Mouse (Mus musculus) layer of hippocampus, postnatal 36 days (tissue): ENCODE data around the gene Araf. TPM values are rescaled to one million over a fixed set of nuclear protein-coding genes. Genes with fewer than 3 reads are reported as not detected.

Experiments
- DNase-seq, 2 experiments: peaks; one replicate each; pipeline ENCODE4 v3.0.0; 2022
- microRNA-seq, 2 experiments: library from miRNA; unstranded; fragments of <30 nt; microRNA quantifications; one replicate each; pipeline ENCODE4 v1.2.0; 2021
- total RNA-seq, 2 experiments: library from RNA; stranded (reverse); gene quantifications; 2 replicates each; pipeline ENCODE4 v1.2.3; 2021

Araf gene
- total RNA-seq, 2 experiments from 2014 or later, result 186 to 190 TPM

- no peak for DNase-seq
Observed at GRCm38 (mm10) chrX:20853794-20854193, 56.2 kb downstream of the Araf start.

- no peak for DNase-seq
Observed at GRCm38 (mm10) chrX:20861453-20862104, 64.0 kb downstream of the Araf start.

- DNase-seq, result no peak
Observed at GRCm38 (mm10) chrX:20862105-20863065, 64.8 kb downstream of the Araf start.

- DNase-seq, result no peak
Observed at GRCm38 (mm10) chrX:20863161-20864101, 65.8 kb downstream of the Araf start.

- no peak for DNase-seq
Observed at GRCm38 (mm10) chrX:20868091-20868490, 70.5 kb downstream of the Araf start.

- DNase-seq, result no peak
Observed at GRCm38 (mm10) chrX:20869203-20869602, 71.6 kb downstream of the Araf start.

GRCm38 (mm10) chrX:20869962-20870513 lies 72.4 kb downstream of the Araf start, which contains the start of gene Timp1:
Gene Timp1, plus strand, starts transcription at chrX:20870166.
- DNase-seq, result no peak

GRCm38 (mm10) chrX:20872928-20873500 lies 75.4 kb downstream of the Araf start:
- no peak for DNase-seq

GRCm38 (mm10) chrX:20875241-20875640 lies 77.6 kb downstream of the Araf start:
- no peak for DNase-seq

GRCm38 (mm10) chrX:20910074-20910473 lies 112.5 kb downstream of the Araf start:
- no peak for DNase-seq

Small RNA genes lying within 50 kb of the gene (microRNA-seq; reads per million reads assigned to microRNA genes)
- gene Gm24824 (0 to 0.21 reads per million in 2 experiments), gene Mir5617 (6.6 to 8.7 reads per million in 2 experiments)

Other genes starting within 250 kb of the Araf start
- under 1 TPM in 1 of 2 experiments, not detected in 1; 0.35 TPM for gene Rgn, start 248.0 kb upstream of the Araf start, total RNA-seq
- 10 to 100 TPM; 51.1 to 53.9 TPM for gene Rbm10, start 180.3 kb upstream of the Araf start, total RNA-seq
- gene Ndufb11, start 180.2 kb upstream of the Araf start, total RNA-seq, result 100 to 1,000 TPM; 150 to 162 TPM
- gene Uba1, start 139.5 kb upstream of the Araf start, total RNA-seq, result 100 to 1,000 TPM; 373 to 384 TPM
- 100 to 1,000 TPM; 224 to 227 TPM for gene Cdk16, start 109.9 kb upstream of the Araf start, total RNA-seq
- 100 to 1,000 TPM; 111 to 113 TPM for gene Usp11, start 93.9 kb upstream of the Araf start, total RNA-seq
- under 1 TPM; 0.42 to 0.63 TPM for gene Timp1, start 72.4 kb downstream of the Araf start, total RNA-seq
- gene Syn1, start 123.2 kb downstream of the Araf start, total RNA-seq, result 100 to 1,000 TPM; 444 to 469 TPM
- 10 to 100 TPM; 15.0 to 22.8 TPM for gene Cfp, start 133.7 kb downstream of the Araf start, total RNA-seq
- gene Elk1, start 152.8 kb downstream of the Araf start, total RNA-seq, result 10 to 100 TPM; 90.7 to 95.4 TPM
- 10 to 100 TPM; 11.5 to 12.2 TPM for gene Uxt, start 164.2 kb downstream of the Araf start, total RNA-seq